Mouse (Mus musculus): Measurements from ENCODE around the gene Rab40c.

DNA sequence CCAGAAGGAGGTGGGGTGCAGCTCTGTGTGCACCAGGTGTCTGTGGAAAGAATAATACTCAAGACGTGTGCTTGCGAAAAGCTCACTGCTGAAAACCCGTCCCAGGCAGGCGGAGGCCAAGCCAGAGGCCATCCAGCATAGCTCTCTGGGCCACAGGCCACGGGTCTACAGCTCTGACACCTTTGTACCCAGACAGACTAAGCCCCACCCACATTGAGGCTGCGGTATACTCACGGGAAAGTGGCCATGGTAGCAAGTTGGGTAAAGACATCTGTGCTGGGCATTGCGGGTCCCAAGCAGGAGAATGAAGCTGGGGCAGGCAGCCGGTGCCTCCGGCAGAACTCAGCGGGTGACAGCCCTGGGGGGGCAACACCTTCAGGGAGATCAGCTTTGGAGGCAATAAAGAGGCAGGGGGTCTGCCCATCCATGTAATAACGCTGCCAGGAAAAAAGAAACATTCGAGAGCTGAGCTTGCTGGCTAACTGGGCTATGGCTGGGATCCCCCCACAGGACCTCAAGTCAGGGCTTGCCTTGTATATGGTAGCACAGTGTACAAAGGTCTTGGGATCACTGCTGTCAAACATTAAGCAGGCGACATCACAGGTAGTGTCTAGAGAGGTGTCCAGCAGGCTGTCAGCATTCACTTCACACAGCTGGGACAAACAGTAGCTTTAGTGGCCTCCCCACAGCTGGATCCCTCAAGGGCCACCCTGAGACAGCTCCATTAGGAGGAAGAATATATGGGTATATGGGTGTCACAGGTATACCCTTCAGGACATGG lies 79.9 kb downstream of the Rab40c start:
- no peak for TF ChIP-seq CTCF (IDR thresholded peaks at IDR 0.05; ENCODE audit: low read depth)
- TF ChIP-seq EP300 (IDR thresholded peaks at IDR 0.05; ENCODE audit: low read depth), result no peak
